Mouse (Mus musculus) embryonic fibroblast, embryonic 13.5 days (primary cell): ENCODE measurements around the gene 3110082J24Rik.

Experiments used
- CTCF ChIP-seq: IDR thresholded peaks from 2 replicates; pipeline ENCODE4 v1.5.1; 2011; ENCODE audit warnings: mild to moderate bottlenecking, control low read depth, low read length, moderate library complexity, borderline replicate concordance; ENCODE audit not compliant: insufficient read depth
- POLR2A ChIP-seq: IDR thresholded peaks from 2 replicates; pipeline ENCODE4 v1.6.1; 2011; ENCODE audit warnings: low read depth, mild to moderate bottlenecking, control low read depth, low read length, moderate library complexity

- TF ChIP-seq CTCF, result no peak
- no peak for TF ChIP-seq POLR2A
These were observed 46.5 kb upstream of the 3110082J24Rik start for GRCm38 (mm10) chr5:30152413-30152812.
